Mouse (Mus musculus) stomach, postnatal 0 days (tissue): ENCODE measurements at regions not wholly inside any gene's neighbourhood (a gene's known extent, or its start where the extent isn't known, plus 50 kb on each side); places are given as distances from the start of the nearest gene placed in this dataset.

Experiments used
- CTCF ChIP-seq: IDR thresholded peaks from 2 replicates; pipeline ENCODE4 v1.5.1; 2016; ENCODE audit warnings: antibody characterized with exemption, low read depth, mild to moderate bottlenecking, moderate library complexity
- EP300 ChIP-seq: optimal IDR thresholded peaks from 2 replicates; pipeline ENCODE3; 2016; ENCODE audit warnings: antibody characterized with exemption

DNA sequence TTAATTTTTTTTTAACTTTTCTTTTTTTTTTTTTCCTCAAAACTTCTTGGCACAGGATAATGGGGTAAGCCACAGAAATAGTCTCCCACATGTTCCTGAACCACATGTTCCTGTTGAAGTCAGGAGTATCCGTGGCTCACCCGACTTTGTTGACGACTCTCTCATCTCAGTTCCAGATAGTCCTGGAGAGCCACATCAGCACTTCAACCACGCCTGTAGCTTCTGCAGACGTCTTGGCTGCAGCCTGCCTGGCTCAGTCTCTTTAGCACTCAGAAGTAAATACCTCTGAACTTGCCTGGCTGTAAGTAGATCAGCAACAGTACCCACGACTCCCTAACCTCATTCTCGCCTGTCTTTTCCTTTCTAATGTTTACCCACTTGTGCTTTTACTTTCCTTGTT, 50.3 kb upstream of the Rapgef5 start:
- TF ChIP-seq CTCF = no peak
- TF ChIP-seq EP300 = no peak
